Mouse (Mus musculus) embryonic fibroblast, embryonic 13.5 days (primary cell): Measurements from ENCODE around the gene Raver2. TPM values are rescaled to one million over a fixed set of nuclear protein-coding genes. Genes with fewer than 3 reads are reported as not detected.
A peak's percentile ranks its signal among the peaks of the same experiment; 100 is the strongest.

ENCODE experiments used
- H3K27ac ChIP-seq: 2 replicates; pipeline ENCODE4 v1.5.1; 2012; ENCODE audit warnings: low read length, control low read depth, inconsistent platforms; ENCODE audit not compliant: insufficient read depth
- H3K4me1 ChIP-seq: 2 replicates; pipeline ENCODE4 v1.6.1; 2011; ENCODE audit warnings: low read length; ENCODE audit not compliant: control insufficient read depth, insufficient read depth
- H3K4me3 ChIP-seq: 2 replicates; pipeline ENCODE4 v1.5.1; 2011; ENCODE audit warnings: mild to moderate bottlenecking, control low read depth, low read length; ENCODE audit not compliant: insufficient read depth
- CTCF ChIP-seq: IDR thresholded peaks from 2 replicates; pipeline ENCODE4 v1.5.1; 2011; ENCODE audit warnings: mild to moderate bottlenecking, control low read depth, low read length, moderate library complexity, borderline replicate concordance; ENCODE audit not compliant: insufficient read depth
- POLR2A ChIP-seq: IDR thresholded peaks from 2 replicates; pipeline ENCODE4 v1.6.1; 2011; ENCODE audit warnings: low read depth, mild to moderate bottlenecking, control low read depth, low read length, moderate library complexity
- polyA plus RNA-seq: library from polyadenylated mRNA; stranded (reverse); fragments of >200 nt; gene quantifications from 2 replicates; pipeline ENCODE4 v1.2.4, GENCODE M21; 2011; ENCODE audit warnings: low read depth; ENCODE audit not compliant: missing spikeins, insufficient read length

Raver2 gene
- polyA plus RNA-seq, 1 experiment: 3.8 TPM

GRCm38 (mm10) chr4:101180681-101181080 is 111.9 kb downstream of the Raver2 start:
- H3K4me3 ChIP-seq: no peak overlapping the region
- no peak for TF ChIP-seq CTCF
- no peak for TF ChIP-seq POLR2A
- no peak overlapping the region for H3K27ac ChIP-seq
- H3K4me1 ChIP-seq: peaks cover 7% of the 10 kb centered on the region

GRCm38 (mm10) chr4:101182603-101183011 is 113.8 kb downstream of the Raver2 start:
- peaks cover 7% of the 10 kb centered on the region for H3K4me1 ChIP-seq
- H3K27ac ChIP-seq: 0 out of 2 replicates have a peak overlapping the region, but pooled peaks have one; percentile 16
- TF ChIP-seq POLR2A (no peak), CTCF (no peak)
- no peak overlapping the region for H3K4me3 ChIP-seq

- Histone ChIP-seq H3K27ac (no peak overlapping the region), H3K4me3 (no peak overlapping the region), H3K4me1 (peaks cover 7% of the 10 kb centered on the region)
- TF ChIP-seq CTCF (no peak), POLR2A (no peak)
Measured at GRCm38 (mm10) chr4:101185216-101185615, 116.4 kb downstream of the Raver2 start.

GRCm38 (mm10) chr4:101186591-101186990 is 117.8 kb downstream of the Raver2 start:
- Histone ChIP-seq H3K4me3 (no peak overlapping the region), H3K4me1 (peaks cover 7% of the 10 kb centered on the region), H3K27ac (no peak overlapping the region)
- TF ChIP-seq POLR2A: no peak
- TF ChIP-seq CTCF: no peak

- Histone ChIP-seq H3K27ac (no peak overlapping the region), H3K4me1 (peaks cover 5% of the 10 kb centered on the region), H3K4me3 (no peak overlapping the region)
- TF ChIP-seq CTCF (no peak), POLR2A (no peak)
Measured at GRCm38 (mm10) chr4:101187381-101187780, 118.6 kb downstream of the Raver2 start.

- Histone ChIP-seq H3K4me1 (peaks cover 3% of the 10 kb centered on the region; the same call in 1 of the 2 replicates), H3K4me3 (no peak overlapping the region), H3K27ac (no peak overlapping the region)
- no peak for TF ChIP-seq POLR2A
- TF ChIP-seq CTCF: no peak
Measured at GRCm38 (mm10) chr4:101192241-101192976, 123.6 kb downstream of the Raver2 start.

- peaks cover 17% of the 10 kb centered on the region for H3K4me1 ChIP-seq
- no peak overlapping the region for H3K4me3 ChIP-seq
- H3K27ac ChIP-seq: no peak overlapping the region
- TF ChIP-seq CTCF: no peak
- TF ChIP-seq POLR2A: no peak
Measured at GRCm38 (mm10) chr4:101194170-101194569, 125.4 kb downstream of the Raver2 start.

GRCm38 (mm10) chr4:101196407-101196806 is 127.6 kb downstream of the Raver2 start:
- TF ChIP-seq POLR2A (no peak), CTCF (no peak)
- H3K27ac ChIP-seq: no peak overlapping the region
- peaks cover 17% of the 10 kb centered on the region for H3K4me1 ChIP-seq
- H3K4me3 ChIP-seq: no peak overlapping the region

GRCm38 (mm10) chr4:101197421-101198170 is 128.8 kb downstream of the Raver2 start:
- Histone ChIP-seq H3K27ac (no peak overlapping the region), H3K4me1 (peaks cover 25% of the 10 kb centered on the region), H3K4me3 (no peak overlapping the region)
- no peak for TF ChIP-seq POLR2A
- TF ChIP-seq CTCF: no peak

- peaks cover 29% of the 10 kb centered on the region for H3K4me1 ChIP-seq
- H3K27ac ChIP-seq: no peak overlapping the region
- no peak for TF ChIP-seq CTCF
- TF ChIP-seq POLR2A: no peak
- H3K4me3 ChIP-seq: no peak overlapping the region
Measured at GRCm38 (mm10) chr4:101198333-101198732, 129.6 kb downstream of the Raver2 start.
